Mouse (Mus musculus) heart, postnatal 14 days (tissue): ENCODE measurements at regions not wholly inside any gene's neighbourhood (a gene's known extent, or its start where the extent isn't known, plus 50 kb on each side); places are given as distances from the start of the nearest gene placed in this dataset.

ENCODE experiments used
- DNase-seq, 2 experiments: peaks; one replicate each; pipeline ENCODE4 v3.0.0; 2021 to 2022
- intact Hi-C: fragments of 180-260 bp; cut with DNase I; formaldehyde crosslinking; loops from one replicate; pipeline ENCODE4 v1.15.1; 2025

DNA sequence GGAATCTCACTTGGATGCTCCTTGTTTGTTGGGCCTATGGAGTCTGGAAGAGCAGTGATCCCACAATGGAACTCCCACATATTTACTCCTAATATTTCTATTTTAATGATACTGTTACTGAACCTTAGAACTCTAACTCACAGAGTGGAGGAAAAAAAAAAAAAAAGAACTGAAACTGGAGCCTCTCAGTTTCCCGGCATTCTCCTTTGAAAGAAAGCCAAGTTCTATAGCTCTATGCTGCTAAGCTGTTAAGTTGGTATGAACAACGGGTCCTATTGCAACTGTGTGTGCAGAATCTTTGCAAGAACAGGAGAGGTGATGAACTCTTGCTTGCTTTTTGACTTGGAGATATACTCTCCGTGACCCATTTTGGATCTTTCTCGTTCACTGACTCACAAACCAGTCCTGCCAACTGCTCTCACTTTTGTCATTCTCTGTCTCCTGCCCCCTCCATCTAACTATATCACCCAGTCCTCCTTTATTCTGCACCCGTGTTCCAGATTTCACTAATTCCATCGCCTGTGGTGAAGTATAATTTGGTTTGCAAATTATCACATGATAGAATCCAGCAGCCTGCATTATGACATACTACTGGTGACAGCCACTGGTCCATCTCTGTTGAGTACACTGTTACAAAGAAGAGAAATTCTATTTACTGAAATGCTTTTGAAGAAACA lies 92.6 kb upstream of the Ctsc start:
- DNase-seq = no peak
- intact Hi-C loops = no loop called here

DNA sequence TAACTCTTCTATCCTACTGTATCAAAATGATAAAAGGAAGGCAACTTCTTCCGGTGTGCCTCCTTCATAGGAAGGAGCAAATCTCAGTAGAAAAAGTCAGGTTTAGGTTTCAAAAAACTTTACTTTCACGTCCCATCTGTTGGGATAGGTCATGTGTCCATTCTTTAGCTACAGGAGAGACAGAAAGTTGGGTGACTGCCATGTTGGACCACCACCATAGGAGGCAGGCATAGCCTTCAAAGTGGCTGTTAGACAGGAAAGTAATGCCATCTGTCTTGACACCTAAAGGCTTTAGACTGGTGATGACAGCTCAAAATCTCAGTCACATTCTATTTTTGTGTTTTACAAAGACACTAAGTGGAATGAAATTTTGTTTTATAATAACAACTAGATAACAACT lies 90.3 kb upstream of the Ctsc start:
- intact Hi-C loops = no loop called here
- DNase-seq = no peak

DNA sequence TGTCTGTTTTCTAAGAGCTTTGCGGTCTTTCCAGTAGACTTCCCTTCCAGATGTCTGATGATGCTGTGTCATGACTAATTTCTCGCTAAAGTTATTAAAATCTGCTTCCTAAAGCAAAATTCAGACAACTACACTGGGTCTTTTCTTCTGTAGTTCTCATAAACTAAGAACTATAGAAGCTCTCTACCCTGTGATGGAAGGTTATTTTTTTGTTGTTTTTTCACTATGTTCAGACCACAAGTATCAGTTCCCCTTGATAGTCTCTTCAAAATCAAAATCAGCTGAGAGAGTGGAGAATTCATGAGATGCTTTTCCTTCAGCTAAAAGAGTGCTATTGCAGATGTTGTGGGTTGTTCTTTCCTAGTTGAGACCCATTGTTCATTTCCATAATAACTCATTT lies 85.1 kb upstream of the Ctsc start:
- no peak for DNase-seq
- intact Hi-C loops = loop anchor here (5.0 kb wide), 1 partner anchor 95 kb away; no protein-coding TSS in a partner anchor

DNA sequence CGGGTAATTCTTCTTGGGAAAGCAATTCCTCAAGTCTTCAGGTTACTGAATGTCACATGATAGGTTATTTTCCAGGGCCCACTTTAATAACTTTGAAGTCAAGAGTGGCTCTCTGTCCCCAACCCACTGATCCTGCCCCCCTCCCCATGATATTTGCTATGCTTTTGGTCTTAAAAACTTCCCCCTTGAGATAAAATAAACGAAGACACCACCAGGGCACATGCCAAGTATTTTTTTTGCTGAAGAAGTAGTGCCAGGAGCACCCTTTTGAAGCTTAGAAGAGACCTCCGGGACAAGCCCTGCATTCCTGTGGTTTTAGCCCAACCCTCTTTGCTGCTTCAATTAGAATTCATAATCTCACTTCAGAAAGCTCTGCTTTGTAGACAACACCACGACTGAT lies 78.8 kb upstream of the Ctsc start:
- intact Hi-C loops = no loop called here
- DNase-seq = no peak

DNA sequence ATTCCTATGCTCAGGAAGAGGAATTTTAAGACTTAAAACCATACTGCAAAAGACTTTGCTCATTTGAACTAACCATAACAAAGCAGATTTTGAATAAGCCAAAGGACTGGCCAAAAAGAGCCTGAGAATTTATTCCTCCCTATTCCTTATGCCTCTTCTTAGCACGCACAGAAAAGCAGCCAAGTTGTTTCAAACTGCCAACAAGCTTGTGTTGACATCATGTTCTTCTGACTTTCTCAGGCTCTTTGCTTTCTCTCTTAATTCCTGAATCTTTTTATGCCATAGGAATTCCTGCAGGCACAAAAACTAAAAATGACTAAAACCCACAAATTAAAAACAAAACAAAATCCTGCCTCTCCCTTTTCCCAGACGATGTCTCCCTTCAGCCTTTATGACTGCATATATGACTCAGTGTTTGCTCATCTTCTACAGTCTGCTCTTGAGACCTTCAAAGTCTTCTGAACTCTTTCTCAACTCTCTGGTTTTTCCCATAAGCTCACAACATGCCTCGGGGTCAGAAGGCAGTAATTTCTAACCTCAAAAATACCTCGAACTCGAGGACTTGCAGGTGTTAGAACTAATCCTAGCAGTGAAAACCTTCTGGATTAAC lies 77.9 kb upstream of the Ctsc start:
- intact Hi-C loops = no loop called here
- DNase-seq = no peak

DNA sequence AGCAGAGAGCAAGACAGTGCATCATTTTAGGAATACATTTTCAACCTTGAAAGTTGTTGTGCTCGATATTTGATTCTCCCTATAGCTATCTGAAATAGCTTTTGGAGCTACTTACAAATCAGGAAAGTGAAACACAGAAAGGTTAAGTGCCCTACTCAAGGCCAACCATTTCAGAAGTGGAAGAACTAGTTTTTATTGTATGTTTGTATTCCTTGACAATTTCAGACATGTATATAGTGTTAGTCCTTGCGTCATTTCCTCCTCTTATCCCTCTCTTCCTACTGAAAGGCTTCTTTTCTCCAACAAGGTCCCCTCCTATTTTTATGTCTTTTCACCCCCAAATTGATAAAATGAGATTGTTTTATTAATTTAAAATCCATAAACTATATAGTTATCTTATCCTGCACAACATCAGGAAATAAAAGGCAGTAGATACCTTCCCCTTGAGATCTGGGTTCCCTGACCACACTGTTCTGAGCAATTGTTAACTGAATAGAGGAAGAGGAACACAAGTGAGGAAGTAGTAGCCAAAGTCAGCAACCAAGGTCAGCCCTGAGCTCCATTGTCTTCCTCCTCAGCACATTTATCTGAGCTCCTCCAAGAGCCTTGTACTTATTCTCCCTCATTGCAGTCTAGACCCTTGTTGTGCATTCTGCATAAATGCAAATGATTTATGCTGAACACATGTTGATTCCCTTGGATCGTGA lies 76.1 kb upstream of the Ctsc start:
- no peak for DNase-seq
- intact Hi-C loops = no loop called here

DNA sequence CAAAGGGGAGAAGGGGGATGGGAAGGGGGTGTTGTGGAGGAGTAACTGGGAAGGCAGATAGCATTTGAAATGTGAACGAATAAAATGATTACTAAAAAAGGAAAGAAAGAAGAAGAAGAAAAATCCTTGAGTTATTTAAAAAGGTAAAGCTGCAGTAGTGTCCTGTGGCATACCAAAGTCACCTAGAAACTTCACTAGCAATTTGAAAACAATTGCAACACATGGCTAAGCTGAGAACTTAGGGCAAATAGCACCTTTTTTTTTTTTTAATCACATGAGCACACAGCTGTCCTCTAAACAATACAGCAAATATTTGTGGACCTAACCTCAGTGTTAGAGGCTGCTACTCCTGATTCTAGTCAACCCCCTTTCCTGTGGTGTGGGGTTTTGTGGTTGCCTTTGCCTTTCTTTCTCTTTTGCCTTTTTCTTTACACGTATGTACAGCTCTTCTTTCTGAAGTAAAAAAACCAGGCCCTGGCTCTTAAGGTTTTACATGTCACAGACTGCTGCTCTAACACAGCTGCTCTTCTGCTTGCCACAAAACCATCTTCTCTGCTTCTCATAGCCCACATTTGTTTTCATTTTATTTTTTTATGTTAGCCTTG lies 71.6 kb upstream of the Ctsc start:
- intact Hi-C loops = no loop called here
- DNase-seq = no peak

DNA sequence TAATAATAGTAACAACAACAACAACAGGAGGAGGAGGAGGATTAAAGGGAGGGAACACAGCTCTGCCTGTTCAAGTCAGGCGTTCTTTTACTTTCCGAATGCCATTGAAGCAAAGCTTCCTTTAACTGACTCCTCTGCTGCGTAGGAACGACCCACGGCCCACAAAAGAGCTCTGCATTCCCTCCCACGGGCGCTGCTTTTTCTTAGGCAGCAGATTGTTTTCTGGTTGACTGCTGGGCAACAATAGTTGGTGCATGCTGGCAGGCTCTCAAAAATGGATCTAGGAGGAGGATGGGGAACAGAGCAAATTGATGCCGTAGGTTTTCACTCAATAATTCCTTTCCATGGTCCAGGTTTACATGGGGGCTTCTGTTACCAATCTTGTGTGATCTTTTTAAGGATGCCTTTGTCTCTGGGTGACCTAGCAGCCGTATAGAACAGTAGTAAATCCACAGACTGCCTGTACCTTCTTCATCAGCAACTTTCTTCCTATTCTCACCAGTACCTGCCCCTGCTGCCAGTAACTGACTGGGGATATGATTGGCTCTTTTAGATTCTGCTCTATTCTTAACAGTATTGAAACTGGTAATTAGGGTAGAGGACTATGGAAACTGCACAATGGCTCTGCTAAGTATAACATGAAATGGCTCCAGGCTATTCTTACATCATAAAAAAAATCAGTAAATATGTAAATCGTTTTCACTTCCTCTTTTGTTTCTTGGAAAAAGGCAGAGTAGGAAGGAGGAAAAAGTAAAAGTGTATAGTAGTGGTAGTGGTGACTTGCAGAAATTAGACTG lies 70.8 kb upstream of the Ctsc start:
- no peak for DNase-seq
- intact Hi-C loops = no loop called here

DNA sequence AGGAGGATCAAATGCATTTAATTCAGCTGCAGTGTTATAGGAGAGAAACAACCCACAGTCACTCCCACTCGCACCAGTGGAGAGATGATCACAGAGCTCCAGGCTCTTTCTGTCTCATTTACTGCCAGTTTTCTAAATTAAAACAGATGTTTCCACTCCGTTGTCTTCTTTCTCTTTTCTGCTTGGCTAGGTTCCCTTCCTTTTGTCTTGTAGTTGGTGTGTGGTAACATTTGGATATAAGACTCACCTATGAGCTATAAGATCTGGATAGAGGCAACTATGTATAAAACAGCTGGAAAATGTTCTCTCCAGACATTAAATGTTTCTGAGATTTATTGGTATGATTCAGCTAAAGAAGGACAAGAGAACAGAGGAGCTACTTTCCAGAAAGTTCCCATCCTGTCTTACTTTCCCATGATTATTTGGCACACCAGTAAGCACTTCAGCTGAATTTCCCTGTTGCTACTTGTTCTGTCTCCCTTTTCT lies 63.1 kb upstream of the Ctsc start:
- intact Hi-C loops = no loop called here
- DNase-seq = no peak

DNA sequence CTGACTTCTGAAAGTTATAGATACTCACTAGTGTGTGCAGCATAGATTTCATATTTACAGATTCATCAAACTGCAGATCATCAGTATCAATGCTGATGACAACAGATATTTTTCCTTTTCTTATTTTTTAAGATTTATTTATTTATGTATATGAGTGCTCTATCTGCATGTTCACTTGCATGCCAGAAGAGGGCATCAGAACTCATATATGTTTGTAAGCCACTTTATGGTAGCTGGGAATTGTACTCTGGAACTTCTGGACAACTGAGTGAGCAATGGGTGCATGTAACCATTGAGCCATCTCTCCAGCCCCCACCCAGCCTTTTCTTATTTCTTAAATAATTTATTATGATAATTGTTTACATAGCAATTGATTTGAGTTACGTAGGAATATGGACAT lies 62.5 kb upstream of the Ctsc start:
- intact Hi-C loops = no loop called here
- DNase-seq = no peak

DNA sequence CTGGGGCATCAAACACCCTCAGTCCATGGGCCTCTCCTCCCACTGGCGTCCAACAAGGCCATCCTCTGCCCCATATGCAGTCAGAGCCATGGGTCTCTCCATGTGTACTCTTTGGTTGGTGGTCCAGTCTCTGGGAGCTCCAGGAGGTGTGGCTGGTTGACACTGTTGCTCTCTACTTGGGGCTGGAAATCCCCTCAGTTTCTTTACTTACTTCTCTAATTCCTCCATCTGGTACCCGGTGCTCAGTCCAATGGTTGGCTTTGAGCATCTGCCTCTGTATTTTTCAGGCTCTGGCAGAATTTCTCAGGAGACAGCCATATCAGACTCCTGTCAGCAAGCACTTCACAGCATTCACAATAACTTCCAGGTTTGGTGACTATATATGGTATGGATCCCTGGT lies 55.7 kb upstream of the Ctsc start:
- DNase-seq = no peak
- intact Hi-C loops = no loop called here

DNA sequence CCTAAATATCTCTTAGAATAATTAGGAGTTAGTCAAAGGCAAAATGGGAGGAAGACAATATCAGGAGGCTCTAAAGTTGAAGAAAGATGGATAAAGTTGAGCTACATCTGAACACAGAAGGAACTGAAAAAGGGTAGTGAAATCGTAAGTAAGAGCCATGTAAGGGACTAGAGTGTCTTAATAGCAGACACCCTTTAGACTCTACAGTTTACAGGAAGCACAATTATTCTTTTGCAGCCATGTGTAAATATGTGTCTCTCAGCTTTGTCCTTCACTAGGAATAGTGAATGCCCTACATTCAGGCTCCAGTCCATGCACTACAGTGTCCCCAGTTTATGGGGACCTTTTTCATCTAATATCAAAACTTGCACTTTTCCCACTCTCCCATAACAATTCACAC lies 52.1 kb upstream of the Ctsc start:
- intact Hi-C loops = no loop called here
- no peak for DNase-seq
